Comparison of ENCODE assay signal across 24 mouse cellular contexts in genomic region chr4:44976026-44976615, GRCm38 (mm10). TPM values are rescaled to one million over a fixed set of nuclear protein-coding genes. Genes with fewer than 3 reads are reported as not detected.
DNase-seq lines count a peak whose midpoint lies in the region; ATAC-seq and TF ChIP-seq lines count a peak whose summit lies in the region.
"Had no signal": no experiment of that assay in that cellular context is flagged by ENCODE, and none has a peak within 500 bp of the region (broad histone marks: within the 10 kb centered on the region; RNA-seq: fewer than 3 reads in every experiment).

No protein-coding gene starts in this region.

- 54% methylated on average over 6 of the region's 6 CpGs for WGBS in kidney, adult 2 months
- 79% methylated on average over 6 of the region's 6 CpGs for WGBS in midbrain, embryonic 11.5 days
- WGBS in midbrain, embryonic 16.5 days: 82% methylated on average over 6 of the region's 6 CpGs

- TF ChIP-seq POLR2A in kidney, adult 2 months (IDR thresholded peaks at IDR 0.05; ENCODE audit: low read depth, low read length): no peak

- H3K4me3 ChIP-seq in kidney, adult 2 months (ENCODE audit: insufficient read depth, low read depth, low read length): no peak overlapping the region
- no peak overlapping the region for H3K4me3 ChIP-seq in midbrain, embryonic 11.5 days (ENCODE audit: low read depth, low read length)
- H3K4me3 ChIP-seq in midbrain, embryonic 16.5 days (ENCODE audit: low read depth, low read length): no peak overlapping the region
- H3K4me3 ChIP-seq: embryonic facial prominence, embryonic 12.5 days; embryonic facial prominence, embryonic 15.5 days; heart, adult 2 months; heart, embryonic 10.5 days; heart, embryonic 13.5 days had no signal

- TF ChIP-seq CTCF in kidney, adult 2 months (conservative IDR thresholded peaks at IDR 0.05; ENCODE audit: insufficient read depth, insufficient read length, low read depth, low read length): no peak

- no peak for ATAC-seq in midbrain, embryonic 11.5 days (ENCODE audit: low FRiP score)
- no peak for ATAC-seq in midbrain, embryonic 16.5 days
- ATAC-seq: CD4-positive, CD25-positive, alpha-beta regulatory T cell, adult 4 months; forebrain, embryonic 14.5 days; forebrain, postnatal 0 days had no signal

- no peaks in the 10 kb centered on the region for H3K9me3 ChIP-seq in midbrain, embryonic 11.5 days (ENCODE audit: control insufficient read depth, low read length)
- H3K9me3 ChIP-seq in midbrain, embryonic 16.5 days (replicated peaks; ENCODE audit: control insufficient read depth, low read length, poor library complexity, severe bottlenecking): no peaks in the 10 kb centered on the region
- H3K9me3 ChIP-seq: embryonic facial prominence, embryonic 12.5 days; embryonic facial prominence, embryonic 15.5 days; heart, embryonic 10.5 days; heart, embryonic 13.5 days had no signal

- H3K36me3 ChIP-seq in kidney, adult 2 months (ENCODE audit: control insufficient read depth, insufficient read depth, low read length): no peaks in the 10 kb centered on the region
- no peaks in the 10 kb centered on the region for H3K36me3 ChIP-seq in midbrain, embryonic 11.5 days (ENCODE audit: control insufficient read depth, insufficient read depth, low read length)
- no peaks in the 10 kb centered on the region for H3K36me3 ChIP-seq in midbrain, embryonic 16.5 days (ENCODE audit: control insufficient read depth, insufficient read depth, low read length)
- H3K36me3 ChIP-seq: embryonic facial prominence, embryonic 12.5 days; embryonic facial prominence, embryonic 15.5 days; heart, embryonic 10.5 days; heart, embryonic 13.5 days had no signal

- H3K9ac ChIP-seq in midbrain, embryonic 11.5 days (ENCODE audit: low read length): no peak overlapping the region
- H3K9ac ChIP-seq in midbrain, embryonic 16.5 days (ENCODE audit: low read depth, low read length): no peak overlapping the region
- H3K9ac ChIP-seq: embryonic facial prominence, embryonic 12.5 days; embryonic facial prominence, embryonic 15.5 days; forebrain, postnatal 0 days; heart, embryonic 13.5 days; hindbrain, embryonic 14.5 days had no signal

- no peaks in the 10 kb centered on the region for H3K27me3 ChIP-seq in kidney, adult 2 months (replicated peaks; ENCODE audit: control insufficient read depth, insufficient read depth, low read length)
- no peaks in the 10 kb centered on the region for H3K27me3 ChIP-seq in midbrain, embryonic 11.5 days (ENCODE audit: control insufficient read depth, insufficient read depth, low read length)
- no peaks in the 10 kb centered on the region for H3K27me3 ChIP-seq in midbrain, embryonic 16.5 days (ENCODE audit: control insufficient read depth, insufficient read depth, low read depth, low read length)
- H3K27me3 ChIP-seq: embryonic facial prominence, embryonic 12.5 days; embryonic facial prominence, embryonic 15.5 days; heart, embryonic 13.5 days had no signal

- peaks cover 20% of the 10 kb centered on the region for H3K4me1 ChIP-seq in kidney, adult 2 months (ENCODE audit: control insufficient read depth, insufficient read depth, low read length)
- H3K4me1 ChIP-seq in midbrain, embryonic 11.5 days (ENCODE audit: control insufficient read depth, insufficient read depth, low read length): no peaks in the 10 kb centered on the region
- peaks cover 4% of the 10 kb centered on the region; the same call in 1 of the 2 replicates for H3K4me1 ChIP-seq in midbrain, embryonic 16.5 days (ENCODE audit: control insufficient read depth, insufficient read depth, low read length)

- peak; percentile 63 for DNase-seq in kidney, adult 2 months
- DNase-seq in kidney, postnatal 4 days: no peak
- DNase-seq in kidney, postnatal 36 days: peak; percentile 46 to 51
- no peak for DNase-seq in kidney, postnatal 14 days
- peak; percentile 71 for DNase-seq in midbrain, embryonic 11.5 days (ENCODE audit: low spot score, missing footprints)
- DNase-seq: adrenal gland, adult 2 months; adrenal gland, postnatal 14 days; cerebellum, adult 11 months; cerebellum, adult 2 months; cerebellum, adult 9-11 months; cerebellum, postnatal 25 days; forebrain, postnatal 0 days; gastrocnemius, postnatal 36 days; heart, adult 2 months; heart, postnatal 14 days; heart, postnatal 4 days had no signal

- H3K27ac ChIP-seq in kidney, adult 2 months (ENCODE audit: insufficient read depth, low read depth, low read length): no peak overlapping the region
- H3K27ac ChIP-seq in midbrain, embryonic 11.5 days (ENCODE audit: low read depth, low read length): no peak overlapping the region
- no peak overlapping the region for H3K27ac ChIP-seq in midbrain, embryonic 16.5 days (ENCODE audit: low read length)
- H3K27ac ChIP-seq: embryonic facial prominence, embryonic 12.5 days; embryonic facial prominence, embryonic 15.5 days; heart, adult 2 months; heart, embryonic 10.5 days; heart, embryonic 13.5 days; hindbrain, embryonic 14.5 days had no signal

- no peak overlapping the region for H3K4me2 ChIP-seq in midbrain, embryonic 11.5 days
- no peak overlapping the region for H3K4me2 ChIP-seq in midbrain, embryonic 16.5 days (ENCODE audit: low read length)
- H3K4me2 ChIP-seq: embryonic facial prominence, embryonic 12.5 days; embryonic facial prominence, embryonic 15.5 days; heart, embryonic 13.5 days; hindbrain, embryonic 14.5 days had no signal

RNA-seq across cellular contexts. Expression of gene Grhpr, which starts 5.1 kb away (rescaled TPM):
- polyA plus RNA-seq in kidney, adult 2 months (2012; rRNA removed): 334 and 342 TPM in 2 replicates
- polyA plus RNA-seq in midbrain, embryonic 11.5 days (2014; fragmentation: Nextera tagmentation; extraction: Ambion mirVana): 37.4 and 38.2 TPM in 2 replicates
- 23.9 and 27.2 TPM in 2 replicates for polyA plus RNA-seq in midbrain, embryonic 16.5 days (2015; fragmentation: Nextera tagmentation; extraction: Ambion mirVana)

RNA-seq across cellular contexts. Expression of gene Zbtb5, which starts 36.1 kb away (rescaled TPM):
- 11.8 and 12.8 TPM in 2 replicates for polyA plus RNA-seq in kidney, adult 2 months (2012; rRNA removed)
- 41.2 and 44.7 TPM in 2 replicates for polyA plus RNA-seq in midbrain, embryonic 11.5 days (2014; fragmentation: Nextera tagmentation; extraction: Ambion mirVana)
- polyA plus RNA-seq in midbrain, embryonic 16.5 days (2015; fragmentation: Nextera tagmentation; extraction: Ambion mirVana): 44.5 and 48.7 TPM in 2 replicates

RNA-seq across cellular contexts. Expression of gene Polr1e, which starts 42.3 kb away (rescaled TPM):
- 6.2 and 7.8 TPM in 2 replicates for polyA plus RNA-seq in kidney, adult 2 months (2012; rRNA removed)
- polyA plus RNA-seq in midbrain, embryonic 11.5 days (2014; fragmentation: Nextera tagmentation; extraction: Ambion mirVana): 51.6 and 56.3 TPM in 2 replicates
- polyA plus RNA-seq in midbrain, embryonic 16.5 days (2015; fragmentation: Nextera tagmentation; extraction: Ambion mirVana): 31.7 and 33.2 TPM in 2 replicates

Comparison
In these comparisons a context has a peak if more than half of its experiments do, and no peak if none do; other contexts are left out.
1. DNase-seq: peak in kidney, adult 2 months (single experiment), kidney, postnatal 36 days (2 of 2) and midbrain, embryonic 11.5 days (single experiment); none in kidney, postnatal 4 days (0 of 2) and kidney, postnatal 14 days (single experiment).